Mouse (Mus musculus) B cell, adult 62 days (primary cell): ENCODE measurements around the gene Tmem8. TPM values are rescaled to one million over a fixed set of nuclear protein-coding genes. Genes with fewer than 3 reads are reported as not detected.

Experiments
- total RNA-seq: library from RNA; stranded (reverse); gene quantifications from 4 replicates; pipeline ENCODE4 v1.2.4, GENCODE M21; 2023

Tmem8 gene
- 21.2 to 25.3 TPM (median 22.8 TPM) in 4 replicates for total RNA-seq

GRCm38 (mm10) chr17:26113181-26113948 lies at the start of gene Tmem8:
Gene Tmem8, plus strand, starts transcription at chr17:26113299.

GRCm38 (mm10) chr17:26068831-26069739 lies 44.0 kb upstream of the Tmem8 start, which contains the start of gene Rab11fip3:
Gene Rab11fip3, minus strand, starts transcription at chr17:26069555.

DNA sequence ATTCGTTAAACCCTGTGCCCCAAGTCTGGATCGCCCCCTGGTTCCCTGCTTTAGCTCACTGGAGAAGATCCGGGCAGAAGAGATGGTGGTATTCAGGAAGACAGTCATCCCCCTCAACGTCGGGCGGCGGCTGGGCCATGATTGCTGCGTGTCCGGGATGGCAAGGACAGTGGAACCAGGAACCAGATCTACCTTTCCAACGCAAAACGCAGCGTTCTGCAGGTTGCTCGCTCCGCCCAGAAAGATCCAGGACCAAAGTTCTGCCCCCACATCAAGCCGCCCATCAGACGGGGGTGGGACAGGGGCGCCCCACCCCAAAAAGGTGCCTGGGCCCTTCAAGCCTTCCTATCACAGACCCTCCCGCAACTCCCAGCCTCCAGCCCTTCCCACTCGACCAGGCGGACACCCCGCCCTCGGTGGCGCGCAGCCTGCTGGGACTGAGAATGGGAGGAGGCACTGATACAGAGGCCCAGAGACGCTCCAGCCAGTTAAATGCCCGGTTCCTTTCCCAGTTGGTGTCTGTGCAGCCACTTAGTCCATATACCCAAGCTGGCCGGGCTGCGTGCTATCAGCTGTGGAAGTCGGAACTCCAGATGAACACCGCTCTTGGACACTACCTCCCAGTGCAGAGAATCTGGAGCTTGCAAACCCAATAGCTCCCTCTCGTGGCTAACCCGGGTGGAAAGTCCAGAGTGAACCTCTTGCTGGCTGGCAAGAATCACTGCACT lies 23.0 kb upstream of the Tmem8 start, which contains the start of gene Decr2:
Gene Decr2 (minus strand): TSS at position 433 of the 728 bp plus-strand sequence.

GRCm38 (mm10) chr17:26095121-26095740 lies 17.9 kb upstream of the Tmem8 start, which contains the start of gene Nme4:
Gene Nme4, minus strand, starts transcription at chr17:26095602.

DNA sequence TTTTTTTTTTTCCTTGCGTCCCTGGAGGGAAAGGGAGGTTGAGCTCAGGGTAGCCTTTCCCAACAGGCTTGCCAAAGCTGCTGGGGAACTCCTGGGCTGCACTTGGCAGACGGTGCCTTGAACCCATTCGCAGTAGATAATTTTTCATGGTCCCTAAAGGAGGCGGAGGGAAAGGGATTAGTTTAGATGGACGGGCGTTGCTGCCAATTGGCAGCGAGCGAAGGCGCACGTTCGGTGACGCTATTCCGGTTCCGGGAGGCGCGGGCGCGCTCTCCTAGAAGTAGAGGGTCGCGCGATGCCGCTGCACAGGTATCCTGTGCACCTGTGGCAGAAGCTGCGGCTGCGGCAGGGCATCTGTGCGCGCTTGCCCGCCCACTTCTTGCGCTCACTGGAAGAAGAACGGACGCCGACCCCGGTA lies 10.2 kb downstream of the Tmem8 start, which contains the start of gene Mrpl28:
Gene Mrpl28 (plus strand): TSS at position 234 of the 418 bp plus-strand sequence.

DNA sequence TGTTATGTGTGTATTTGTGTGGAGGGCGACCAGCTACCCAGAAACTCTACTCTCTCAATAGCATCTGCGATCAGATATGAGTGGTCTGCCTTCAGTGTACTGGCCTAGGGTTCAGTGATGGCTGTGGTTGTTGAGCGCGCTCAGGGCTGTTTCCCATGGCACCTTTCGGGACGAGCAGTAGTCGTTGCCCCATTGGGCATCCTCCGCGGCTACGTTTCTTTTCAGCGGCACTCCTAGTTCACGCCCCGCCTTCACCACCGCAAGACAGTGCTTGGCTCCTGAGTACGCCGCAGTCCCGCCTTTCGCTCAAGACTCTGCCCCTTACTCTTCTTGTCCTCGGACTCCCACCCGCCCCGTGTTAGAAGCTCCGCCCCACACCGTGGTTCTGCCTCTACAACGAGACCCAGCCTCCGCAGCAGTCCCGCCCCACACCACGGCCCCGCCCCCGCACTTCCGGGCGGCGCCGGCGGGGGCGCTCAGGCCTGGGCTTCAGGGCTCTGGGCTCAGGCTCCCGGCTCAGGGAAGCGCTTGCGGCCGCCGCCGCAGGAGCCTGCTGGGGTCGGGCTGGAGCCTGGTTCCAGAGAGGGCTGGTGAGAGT lies 25.2 kb downstream of the Tmem8 start, which contains the start of gene Axin1:
Gene Axin1 (plus strand): TSS at position 450 of the 598 bp plus-strand sequence.

Other genes starting within 250 kb of the Tmem8 start
- gene Mcrip2, start 244.5 kb upstream of the Tmem8 start, total RNA-seq: 1.4 to 5.1 TPM (median 2.8 TPM) in 4 replicates
- gene Mettl26, start 238.2 kb upstream of the Tmem8 start, total RNA-seq: 19.5 to 27.4 TPM (median 23.1 TPM) in 4 replicates
- gene Wfikkn1, start 232.4 kb upstream of the Tmem8 start, total RNA-seq: 5.2 to 8.4 TPM (median 7.1 TPM) in 4 replicates
- gene Rab40c, start 193.6 kb upstream of the Tmem8 start, total RNA-seq: 22.5 to 27.0 TPM (median 25.2 TPM) in 4 replicates
- gene Pigq, start 168.4 kb upstream of the Tmem8 start, total RNA-seq: 64.5 to 69.3 TPM (median 67.8 TPM) in 4 replicates
- gene Nhlrc4, start 168.3 kb upstream of the Tmem8 start, total RNA-seq: not detected in 4 replicates
- gene A930017K11Rik, start 160.7 kb upstream of the Tmem8 start, total RNA-seq: not detected in 4 replicates
- 37.2 to 41.1 TPM (median 38.7 TPM) in 4 replicates for gene Capn15, start 127.5 kb upstream of the Tmem8 start, total RNA-seq
- gene Rab11fip3, start 43.7 kb upstream of the Tmem8 start, total RNA-seq: 8.4 to 9.0 TPM (median 8.7 TPM) in 4 replicates
- gene Decr2, start 23.0 kb upstream of the Tmem8 start, total RNA-seq: 3.7 to 4.7 TPM (median 4.5 TPM) in 4 replicates
- 0.75 to 1.6 TPM (median 1.1 TPM) in 4 replicates for gene Nme4, start 17.7 kb upstream of the Tmem8 start, total RNA-seq
- gene Mrpl28, start 10.2 kb downstream of the Tmem8 start, total RNA-seq: 43.5 to 46.7 TPM (median 45.3 TPM) in 4 replicates
- 77.2 to 93.8 TPM (median 88.9 TPM) in 4 replicates for gene Axin1, start 25.4 kb downstream of the Tmem8 start, total RNA-seq
- not detected in 4 replicates for gene Pdia2, start 85.8 kb downstream of the Tmem8 start, total RNA-seq
- gene Rgs11, start 89.7 kb downstream of the Tmem8 start, total RNA-seq: 1.4 to 3.0 TPM (median 1.9 TPM) in 4 replicates
- not detected in 4 replicates for gene Arhgdig, start 94.5 kb downstream of the Tmem8 start, total RNA-seq
- 13.8 to 22.5 TPM (median 18.5 TPM) in 4 replicates for gene Fam234a, start 130.9 kb downstream of the Tmem8 start, total RNA-seq
- gene Luc7l, start 139.6 kb downstream of the Tmem8 start, total RNA-seq: 89.5 to 97.9 TPM (median 91.5 TPM) in 4 replicates